Mouse (Mus musculus) MEL (cell line): ENCODE results near the gene Usp19. TPM values are rescaled to one million over a fixed set of nuclear protein-coding genes. Genes with fewer than 3 reads are reported as not detected.

ENCODE experiments used
- DNase-seq: peaks from one replicate; pipeline ENCODE4 v3.0.0; 2011; ENCODE audit warnings: low read depth, low spot score
- H3K27ac ChIP-seq: 2 replicates; pipeline ENCODE4 v1.5.1; 2012; ENCODE audit warnings: low read depth, mild to moderate bottlenecking, control low read depth, low read length, moderate library complexity; ENCODE audit not compliant: control insufficient read depth
- H3K27me3 ChIP-seq, 2 experiments: fragments of 150-350 bp in 1 of 2; sonication (generic) in 1 of 2; 2 replicates each; pipeline ENCODE4 v1.6.1; 2012; ENCODE audit warnings: low read length in 2 of 2, mild to moderate bottlenecking in 2 of 2, improper control_type of control experiment in 1 of 2, moderate library complexity in 1 of 2; ENCODE audit not compliant: insufficient read depth in 2 of 2, control insufficient read depth in 1 of 2
- H3K36me3 ChIP-seq, 2 experiments: 2 replicates each; pipeline ENCODE4 v1.6.1; 2012 to 2014; ENCODE audit warnings: low read length in 2 of 2, improper control_type of control experiment in 1 of 2, inconsistent platforms in 1 of 2, mild to moderate bottlenecking in 1 of 2; ENCODE audit not compliant: insufficient read depth in 2 of 2, control insufficient read depth in 1 of 2
- H3K4me1 ChIP-seq, 2 experiments: fragments of 150-350 bp in 1 of 2; sonication (generic) in 1 of 2; 2 replicates each; pipeline ENCODE4 v1.6.1; 2012; ENCODE audit warnings: low read length in 2 of 2, improper control_type of control experiment in 1 of 2, mild to moderate bottlenecking in 1 of 2; ENCODE audit not compliant: insufficient read depth in 2 of 2, control insufficient read depth in 1 of 2
- H3K4me3 ChIP-seq, 2 experiments: fragments of 150-350 bp in 1 of 2; sonication (generic) in 1 of 2; 2 replicates each; pipeline ENCODE4 v1.5.1; 2012; ENCODE audit warnings: low read depth in 2 of 2, low read length in 2 of 2, mild to moderate bottlenecking in 2 of 2, moderate library complexity in 2 of 2, control low read depth in 1 of 2, improper control_type of control experiment in 1 of 2; ENCODE audit not compliant: control insufficient read depth in 1 of 2, insufficient read depth in 1 of 2
- H3K79me2 ChIP-seq: 2 replicates; pipeline ENCODE4 v1.6.1; 2012; ENCODE audit warnings: mild to moderate bottlenecking, low read length, moderate library complexity; ENCODE audit not compliant: control insufficient read depth, poor library complexity, insufficient read depth
- H3K9ac ChIP-seq: 2 replicates; pipeline ENCODE4 v1.6.1; 2012; ENCODE audit warnings: low read depth, mild to moderate bottlenecking, control low read depth, low read length, moderate library complexity; ENCODE audit not compliant: control insufficient read depth, poor library complexity, severe bottlenecking
- H3K9me3 ChIP-seq: fragments of 150-350 bp; sonication (generic); replicated peaks from 2 replicates; pipeline ENCODE4 v1.6.1; 2012; ENCODE audit warnings: mild to moderate bottlenecking, low read length, improper control_type of control experiment, moderate library complexity; ENCODE audit not compliant: insufficient read depth
- CTCF ChIP-seq, 3 experiments: IDR thresholded peaks in 2 of 3; conservative IDR thresholded peaks in 1 of 3; 2 replicates each; pipeline ENCODE4 v1.5.1; 2011 to 2012; ENCODE audit warnings: low read length in 3 of 3, low read depth in 2 of 3, mild to moderate bottlenecking in 2 of 3, improper control_type of control experiment in 1 of 3, inconsistent platforms in 1 of 3, mixed read lengths in 1 of 3, moderate library complexity in 1 of 3; ENCODE audit not compliant: control insufficient read depth in 1 of 3, insufficient read depth in 1 of 3, poor library complexity in 1 of 3, severe bottlenecking in 1 of 3
- E2F4 ChIP-seq: IDR thresholded peaks from 2 replicates; pipeline ENCODE4 v1.6.1; 2011; ENCODE audit warnings: low read depth, low read length, improper control_type of control experiment, borderline replicate concordance
- EP300 ChIP-seq, 2 experiments: IDR thresholded peaks; 2 replicates each; pipeline ENCODE4 v1.6.1; 2011; ENCODE audit warnings: improper control_type of control experiment in 2 of 2, low read length in 2 of 2, low read depth in 1 of 2, mild to moderate bottlenecking in 1 of 2
- ETS1 ChIP-seq: IDR thresholded peaks from 2 replicates; pipeline ENCODE4 v1.6.1; 2012; ENCODE audit warnings: low read depth, mild to moderate bottlenecking, inconsistent platforms, low read length, improper control_type of control experiment, moderate library complexity
- GATA1 ChIP-seq: IDR thresholded peaks from 2 replicates; pipeline ENCODE4 v1.6.1; 2011; ENCODE audit warnings: low read depth, low read length, improper control_type of control experiment
- JUND ChIP-seq: IDR thresholded peaks from 2 replicates; pipeline ENCODE4 v1.6.1; 2011; ENCODE audit warnings: low read depth, mild to moderate bottlenecking, improper control_type of control experiment, low read length
- MAFK ChIP-seq: IDR thresholded peaks from 2 replicates; pipeline ENCODE4 v1.6.1; 2011; ENCODE audit warnings: low read depth, mild to moderate bottlenecking, low read length, improper control_type of control experiment, borderline replicate concordance
- MXI1 ChIP-seq: IDR thresholded peaks from 2 replicates; pipeline ENCODE4 v1.6.1; 2011; ENCODE audit warnings: mild to moderate bottlenecking, low read depth, low read length, improper control_type of control experiment
- MYC ChIP-seq: IDR thresholded peaks from 2 replicates; pipeline ENCODE4 v1.6.1; 2011; ENCODE audit warnings: low read depth, mild to moderate bottlenecking, low read length, improper control_type of control experiment, moderate library complexity
- NELFE ChIP-seq: IDR thresholded peaks from 2 replicates; pipeline ENCODE4 v1.6.1; 2011; ENCODE audit warnings: low read depth, low read length, improper control_type of control experiment
- NRF1 ChIP-seq: IDR thresholded peaks from 2 replicates; pipeline ENCODE4 v1.6.1; 2014; ENCODE audit warnings: low read depth, mild to moderate bottlenecking, inconsistent platforms, low read length, improper control_type of control experiment, moderate library complexity; ENCODE audit not compliant: poor library complexity, insufficient read depth, severe bottlenecking
- POLR2AphosphoS2 ChIP-seq: IDR thresholded peaks from 2 replicates; pipeline ENCODE4 v1.6.1; 2011; ENCODE audit warnings: low read length, improper control_type of control experiment
- RAD21 ChIP-seq: IDR thresholded peaks from 2 replicates; pipeline ENCODE4 v1.6.1; 2011; ENCODE audit warnings: mild to moderate bottlenecking, low read depth, low read length, improper control_type of control experiment
- SMC3 ChIP-seq: IDR thresholded peaks from 2 replicates; pipeline ENCODE4 v1.6.1; 2011; ENCODE audit warnings: low read depth, low read length, improper control_type of control experiment
- TCF12 ChIP-seq: IDR thresholded peaks from 2 replicates; pipeline ENCODE4 v1.6.1; 2014; ENCODE audit warnings: low read depth, mild to moderate bottlenecking, inconsistent platforms, low read length, improper control_type of control experiment, moderate library complexity
- USF1 ChIP-seq: IDR thresholded peaks from 2 replicates; pipeline ENCODE4 v1.6.1; 2014; ENCODE audit warnings: low read depth, mild to moderate bottlenecking, inconsistent platforms, low read length, improper control_type of control experiment, moderate library complexity
- ZMIZ1 ChIP-seq: IDR thresholded peaks from 2 replicates; pipeline ENCODE4 v1.6.1; 2012; ENCODE audit warnings: low read depth, mild to moderate bottlenecking, inconsistent platforms, low read length, improper control_type of control experiment, moderate library complexity
- polyA plus RNA-seq, 2 experiments: library from polyadenylated mRNA; stranded (reverse) in 1 of 2; unstranded in 1 of 2; fragments of >175 nt in 1 of 2; fragments of >200 nt in 1 of 2; gene quantifications; 2 replicates each; pipeline versions ENCODE4 v1.2.1 to v1.2.4; 2012; ENCODE audit warnings: low replicate concordance in 2 of 2, low read depth in 1 of 2; ENCODE audit not compliant: insufficient read length in 2 of 2, insufficient read depth in 1 of 2, missing spikeins in 1 of 2
- total RNA-seq: library from RNA; depleted of rRNA; stranded (reverse); fragments of 300-350 nt; gene quantifications from 2 replicates; pipeline ENCODE4 v1.2.3, GENCODE M21; 2012

The Usp19 gene
- total and polyA plus RNA-seq, 3 experiments, result 76.1 to 162 TPM; not detected in 1

GRCm38 (mm10) chr9:108530954-108531353, 40.6 kb downstream of the Usp19 start:
- H3K4me1 ChIP-seq, result no peaks in the 10 kb centered on the region; a peak in 1 of 4 replicates
- H3K27ac ChIP-seq, result no peak overlapping the region
- no peak overlapping the region for H3K4me3 ChIP-seq
- no peak overlapping the region for H3K9ac ChIP-seq
- H3K36me3 ChIP-seq, result peaks cover under 1 to 46% of the 10 kb centered on the region in 2 experiments; a peak in 2 of 4 replicates
- TF ChIP-seq RAD21 (no peak), MAFK (no peak), EP300 (IDR thresholded peaks at IDR 0.05; ENCODE audit: low read depth in 1 of 2, low read length in 2 of 2) (no peak), ZMIZ1 (no peak), ETS1 (no peak), CTCF (IDR thresholded peaks at IDR 0.05 in 2 of 3, conservative IDR thresholded peaks at IDR 0.05 in 1 of 3; ENCODE audit: control insufficient read depth in 1 of 3, insufficient read depth in 1 of 3, low read depth in 2 of 3, low read length in 3 of 3, poor library complexity in 1 of 3, severe bottlenecking in 1 of 3) (no peak), TCF12 (no peak), USF1 (no peak), MXI1 (no peak), JUND (no peak), SMC3 (no peak)
- H3K79me2 ChIP-seq, result peaks cover 18% of the 10 kb centered on the region
- H3K27me3 ChIP-seq, result no peaks in the 10 kb centered on the region
- no peaks in the 10 kb centered on the region for H3K9me3 ChIP-seq
- no peak for DNase-seq

- no peaks in the 10 kb centered on the region; a peak in 1 of 4 replicates for H3K4me1 ChIP-seq
- H3K4me3 ChIP-seq, result no peak overlapping the region
- no peak for DNase-seq
- H3K36me3 ChIP-seq, result peaks cover 2 to 44% of the 10 kb centered on the region in 2 experiments; a peak in 2 of 4 replicates
- TF ChIP-seq POLR2AphosphoS2 (no peak), GATA1 (no peak), NRF1 (no peak)
- no peaks in the 10 kb centered on the region for H3K9me3 ChIP-seq
- no peaks in the 10 kb centered on the region for H3K27me3 ChIP-seq
- H3K27ac ChIP-seq, result no peak overlapping the region
- no peak overlapping the region for H3K9ac ChIP-seq
- peaks cover 19% of the 10 kb centered on the region for H3K79me2 ChIP-seq
These were observed 41.1 kb downstream of the Usp19 start for GRCm38 (mm10) chr9:108531496-108531895.

- Histone ChIP-seq H3K9me3 (no peaks in the 10 kb centered on the region), H3K79me2 (peaks cover 8% of the 10 kb centered on the region; the same call in 1 of the 2 replicates)
These were observed 50.4 kb downstream of the Usp19 start for GRCm38 (mm10) chr9:108540846-108541245.

More at GRCm38 (mm10) chr9:108540846-108541245, 50.4 kb downstream of the Usp19 start:
- Histone ChIP-seq H3K9ac (no peak overlapping the region), H3K36me3 (peaks cover 2 to 62% of the 10 kb centered on the region in 2 experiments; a peak in 2 of 4 replicates), H3K27me3 (no peaks in the 10 kb centered on the region), H3K27ac (no peak overlapping the region), H3K4me3 (no peak overlapping the region)
- no peak for DNase-seq
- TF ChIP-seq E2F4 (no peak), MAFK (no peak), ZMIZ1 (no peak), NELFE (no peak), MYC (no peak)
- TF ChIP-seq, all 39 proteins: peak for 0
- H3K4me1 ChIP-seq, result no peaks in the 10 kb centered on the region; a peak in 1 of 4 replicates
